Mouse (Mus musculus) neural tube, embryonic 13.5 days (tissue): ENCODE measurements around the gene Dhrs3. TPM values are rescaled to one million over a fixed set of nuclear protein-coding genes. Genes with fewer than 3 reads are reported as not detected.
A peak's percentile ranks its signal among the peaks of the same experiment; 100 is the strongest.

Experiments used
- ATAC-seq: fragments of 200-750 bp; cut with Nextera tagmentation; 2 replicates; pipeline ENCODE4 v1.8.0; 2017; ENCODE audit warnings: low read depth, mild to moderate bottlenecking, moderate TSS enrichment, moderate library complexity
- H3K27ac ChIP-seq: fragments of 300-500 bp; sonication (generic); replicated peaks from 2 replicates; pipeline ENCODE4 v1.5.1; 2015; ENCODE audit warnings: moderate library complexity, mild to moderate bottlenecking, inconsistent platforms
- H3K27me3 ChIP-seq: fragments of 300-500 bp; sonication (generic); 2 replicates; pipeline ENCODE4 v1.6.1; 2015; ENCODE audit warnings: mild to moderate bottlenecking, inconsistent platforms
- H3K36me3 ChIP-seq: fragments of 300-500 bp; sonication (generic); 2 replicates; pipeline ENCODE4 v1.6.1; 2015; ENCODE audit warnings: mild to moderate bottlenecking, inconsistent platforms
- H3K4me1 ChIP-seq: fragments of 300-500 bp; sonication (generic); replicated peaks from 2 replicates; pipeline ENCODE4 v1.6.1; 2015; ENCODE audit warnings: inconsistent platforms
- H3K4me2 ChIP-seq: fragments of 300-500 bp; sonication (generic); 2 replicates; pipeline ENCODE4 v1.6.1; 2015; ENCODE audit warnings: inconsistent platforms, mild to moderate bottlenecking, moderate library complexity
- H3K4me3 ChIP-seq: fragments of 300-500 bp; sonication (generic); 2 replicates; pipeline ENCODE4 v1.5.1; 2015; ENCODE audit warnings: mild to moderate bottlenecking, inconsistent platforms
- H3K9ac ChIP-seq: fragments of 300-500 bp; sonication (generic); 2 replicates; pipeline ENCODE4 v1.6.1; 2015; ENCODE audit warnings: moderate library complexity, mild to moderate bottlenecking, inconsistent platforms
- H3K9me3 ChIP-seq: fragments of 300-500 bp; sonication (generic); 2 replicates; pipeline ENCODE4 v1.6.1; 2016; ENCODE audit warnings: inconsistent platforms
- WGBS: fragments of 180-500 bp; shearing (Covaris S2); methylation state at CpG from one replicate; pipeline ENCODE4 v1.1.7; 2015; 5-methylcytosine and 5-hydroxymethylcytosine counted together
- polyA plus RNA-seq: library from polyadenylated mRNA; unstranded; fragments of >200 nt; fragmentation: Nextera tagmentation; extraction: Ambion mirVana; gene quantifications from 2 replicates; pipeline ENCODE4 v1.2.1, GENCODE M21; 2015

Dhrs3 gene
- polyA plus RNA-seq, 1 experiment from 2014 or later: 45.8 TPM

DNA sequence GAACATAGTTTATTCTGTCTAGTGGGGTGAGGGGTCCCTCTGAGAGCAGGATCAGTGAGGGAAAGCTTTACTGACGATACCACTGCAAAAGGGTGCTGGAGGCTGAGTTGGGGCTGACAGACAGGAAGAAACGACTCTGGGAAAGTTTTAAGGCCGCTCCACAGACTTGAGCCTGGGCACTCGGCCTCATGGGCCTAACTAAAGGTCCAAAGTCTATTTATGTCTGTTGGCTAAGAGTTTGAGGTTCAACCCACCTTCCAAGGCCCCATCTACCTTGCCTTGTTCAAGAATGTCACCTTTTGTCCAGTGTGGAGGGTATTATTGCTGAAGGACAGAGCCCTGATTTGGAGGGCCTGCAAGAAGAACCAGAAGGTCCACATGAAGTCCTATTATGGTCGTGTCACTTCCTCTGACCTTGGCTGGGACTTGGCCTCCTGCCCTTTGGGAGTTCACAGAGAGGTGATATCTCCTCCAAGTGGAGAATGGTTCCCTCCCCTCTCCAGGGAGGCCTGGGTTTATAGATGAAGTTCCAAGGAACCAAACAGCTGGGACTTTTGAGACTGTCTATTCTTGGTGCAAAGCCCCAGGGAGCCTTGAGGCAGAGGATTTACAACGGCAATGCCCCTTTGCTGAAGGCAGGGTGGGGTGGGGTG is 55.2 kb downstream of the Dhrs3 start:
- no peak for ATAC-seq
- 70% methylated on average over 6 of the region's 6 CpGs for WGBS
- H3K4me2 ChIP-seq: no peak overlapping the region

DNA sequence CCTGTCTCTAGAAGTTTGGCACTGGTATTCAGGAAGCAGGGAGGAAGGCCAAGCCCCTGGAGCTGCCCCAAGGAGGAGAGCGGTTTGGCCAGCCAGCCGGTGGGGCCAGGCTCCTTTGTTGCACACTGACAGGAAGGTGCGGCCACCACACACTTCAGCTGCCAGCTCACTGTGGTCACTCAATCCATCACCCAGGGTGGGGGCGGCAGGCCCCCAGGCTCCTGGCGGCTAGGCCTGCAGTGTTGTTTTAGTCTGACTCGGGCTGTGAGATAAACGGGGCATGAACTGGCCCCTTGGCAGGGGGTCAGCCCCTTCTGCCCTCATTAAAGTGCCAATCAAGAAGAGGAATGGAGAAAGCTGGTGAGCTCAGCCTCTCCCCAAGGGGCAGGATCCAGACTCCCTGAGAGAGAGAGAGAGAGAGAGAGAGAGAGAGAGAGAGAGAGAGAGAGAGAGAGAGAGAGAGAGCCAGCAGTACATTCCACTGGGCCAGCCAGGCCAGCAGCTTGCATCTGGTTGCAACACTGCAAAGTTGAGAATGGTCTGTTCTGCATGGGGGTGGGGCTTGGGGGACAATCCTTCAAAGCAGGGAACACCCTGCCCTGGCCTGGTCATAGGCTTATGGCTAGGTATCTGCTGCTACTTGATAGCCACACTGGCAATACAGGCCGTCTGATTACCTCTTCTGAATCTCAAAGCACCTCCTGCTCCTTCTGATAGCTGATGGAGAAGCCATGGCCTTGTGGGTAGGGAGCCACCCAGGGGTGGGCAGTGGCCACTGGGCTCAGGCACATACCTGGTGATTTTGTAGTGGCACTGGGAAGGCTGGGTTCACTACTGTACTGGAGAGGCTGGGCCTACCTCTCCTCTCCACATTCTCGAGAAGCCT is 57.1 kb downstream of the Dhrs3 start:
- no peaks in the 10 kb centered on the region for H3K9me3 ChIP-seq
- H3K4me2 ChIP-seq: no peak overlapping the region
- H3K9ac ChIP-seq: 0 out of 2 replicates have a peak overlapping the region, but pooled peaks have one; percentile 3
- ATAC-seq: peak; percentile 71
- H3K36me3 ChIP-seq: no peaks in the 10 kb centered on the region
- H3K4me1 ChIP-seq: peaks cover 19% of the 10 kb centered on the region
- H3K27me3 ChIP-seq: no peaks in the 10 kb centered on the region
- WGBS: 11% methylated on average over 9 of the region's 9 CpGs
- no peak overlapping the region for H3K4me3 ChIP-seq
- H3K27ac ChIP-seq: 0 out of 2 replicates have a peak overlapping the region, but pooled peaks have one; percentile 10

More for the DNA sequence above, 55.2 kb downstream of the Dhrs3 start:
- Histone ChIP-seq H3K9me3 (no peaks in the 10 kb centered on the region), H3K27ac (no peak overlapping the region), H3K36me3 (no peaks in the 10 kb centered on the region), H3K4me3 (no peak overlapping the region), H3K9ac (no peak overlapping the region), H3K27me3 (no peaks in the 10 kb centered on the region), H3K4me1 (peaks cover 19% of the 10 kb centered on the region)

DNA sequence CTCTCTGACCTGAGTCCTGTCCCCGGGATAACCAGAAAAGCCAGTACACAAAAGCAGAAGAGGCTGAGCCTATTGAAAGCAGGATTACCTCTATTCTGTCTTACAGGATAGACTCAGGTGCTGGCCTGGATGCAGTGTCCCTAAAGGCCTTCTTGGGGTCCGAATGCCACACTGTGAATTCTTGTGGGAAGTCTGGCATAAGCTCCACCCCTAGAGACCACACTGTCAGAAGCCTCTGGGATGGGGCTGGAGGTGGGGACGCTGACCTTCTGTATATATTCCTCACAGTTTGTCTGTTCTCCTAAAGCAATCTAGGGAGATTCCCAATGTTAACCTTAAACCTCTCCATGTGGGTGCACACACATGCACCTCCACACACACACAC is 57.7 kb downstream of the Dhrs3 start:
- Histone ChIP-seq H3K4me3 (no peak overlapping the region), H3K36me3 (no peaks in the 10 kb centered on the region), H3K9me3 (no peaks in the 10 kb centered on the region), H3K9ac (0 out of 2 replicates have a peak overlapping the region, but pooled peaks have one; percentile 3), H3K27ac (no peak overlapping the region), H3K27me3 (no peaks in the 10 kb centered on the region), H3K4me1 (peaks cover 19% of the 10 kb centered on the region), H3K4me2 (no peak overlapping the region)
- ATAC-seq: no peak
- 62% methylated on average over 3 of the region's 3 CpGs for WGBS

DNA sequence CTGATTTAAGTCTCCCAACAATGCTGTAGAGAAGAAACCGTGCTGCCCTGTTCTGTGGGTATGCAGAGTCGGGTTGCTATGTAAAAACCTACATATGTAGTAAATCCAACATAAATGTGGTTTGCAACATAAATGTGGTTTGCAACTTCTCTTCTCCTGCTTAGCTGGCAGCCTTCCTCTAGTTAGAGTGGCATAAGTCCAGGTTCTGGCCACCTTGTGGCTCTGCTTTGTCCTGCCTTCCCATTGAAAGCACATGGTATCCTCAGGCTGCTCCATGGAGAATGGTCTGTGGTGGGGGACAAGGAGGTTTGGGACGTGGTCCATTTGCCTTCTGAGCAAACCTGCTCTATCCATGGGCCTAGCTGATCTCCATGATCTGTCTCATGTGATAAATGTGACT is 58.3 kb downstream of the Dhrs3 start:
- H3K4me2 ChIP-seq: no peak overlapping the region
- no peaks in the 10 kb centered on the region for H3K36me3 ChIP-seq
- no peak overlapping the region for H3K4me3 ChIP-seq
- ATAC-seq: no peak
- H3K9me3 ChIP-seq: no peaks in the 10 kb centered on the region
- H3K4me1 ChIP-seq: peaks cover 19% of the 10 kb centered on the region
- H3K27ac ChIP-seq: no peak overlapping the region
- H3K27me3 ChIP-seq: no peaks in the 10 kb centered on the region
- WGBS: 91% methylated on average over 3 of the region's 3 CpGs
- H3K9ac ChIP-seq: no peak overlapping the region

DNA sequence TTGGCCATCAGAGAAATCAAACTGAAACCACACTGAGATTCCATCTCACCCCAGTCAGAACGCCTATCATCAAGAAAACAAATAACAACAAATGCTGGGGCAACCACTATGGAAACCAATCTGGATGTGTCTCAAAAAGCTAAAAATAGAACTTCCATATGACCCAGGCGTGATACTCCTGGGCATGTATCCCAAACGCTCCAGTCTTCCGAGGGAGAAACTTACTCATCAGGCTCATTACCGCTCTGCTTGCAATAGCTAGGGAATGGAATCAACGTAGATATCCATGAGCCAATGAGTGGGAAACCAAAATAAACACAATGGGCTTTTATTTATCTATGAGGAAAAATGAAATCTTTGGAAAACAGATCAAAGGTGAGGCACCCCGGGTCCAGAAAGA is 59.2 kb downstream of the Dhrs3 start:
- Histone ChIP-seq H3K27ac (no peak overlapping the region), H3K9me3 (no peaks in the 10 kb centered on the region), H3K9ac (no peak overlapping the region), H3K4me3 (no peak overlapping the region), H3K27me3 (no peaks in the 10 kb centered on the region), H3K36me3 (no peaks in the 10 kb centered on the region), H3K4me2 (no peak overlapping the region), H3K4me1 (peaks cover 19% of the 10 kb centered on the region)
- ATAC-seq: no peak
- 88% methylated on average over 7 of the region's 7 CpGs for WGBS

DNA sequence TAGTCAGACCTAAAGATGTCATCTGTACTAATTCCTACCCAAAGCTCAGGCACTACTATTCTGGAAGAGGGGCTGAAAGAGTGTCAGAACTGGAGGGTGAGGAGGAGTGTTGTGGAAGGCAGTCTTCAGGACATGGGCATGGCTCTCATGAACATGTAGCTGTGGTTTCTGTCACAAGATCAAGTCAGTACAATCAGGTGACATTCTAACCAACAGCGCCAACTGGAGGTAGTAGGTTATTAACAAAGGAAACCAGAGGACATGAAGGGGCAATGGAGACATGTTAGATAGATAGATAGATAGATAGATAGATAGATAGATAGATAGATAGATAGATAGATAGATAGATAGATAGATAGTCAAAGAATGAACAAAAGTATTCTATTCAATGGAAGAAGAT is 60.8 kb downstream of the Dhrs3 start:
- H3K27me3 ChIP-seq: no peaks in the 10 kb centered on the region
- WGBS: 89% methylated on average over 1 of the region's 1 CpGs
- ATAC-seq: no peak

DNA sequence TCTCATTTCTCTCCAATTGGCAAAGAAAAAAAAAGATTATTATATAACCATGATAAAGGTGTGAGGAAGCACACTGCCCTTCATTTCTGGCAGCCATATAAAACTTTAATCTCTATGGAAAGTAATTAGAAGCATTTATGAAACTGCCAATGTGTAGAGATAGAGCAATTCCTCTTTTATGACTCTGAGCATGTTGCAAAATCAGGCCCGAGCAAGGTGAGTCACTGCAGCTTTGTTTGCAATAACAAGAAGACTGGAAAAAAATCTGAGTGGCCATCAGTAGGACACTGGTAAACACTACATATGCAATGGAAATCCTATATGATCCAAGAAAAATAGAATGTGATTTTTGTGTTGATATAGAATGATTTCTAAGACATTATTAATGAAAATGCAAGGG is 63.2 kb downstream of the Dhrs3 start:
- no peak for ATAC-seq
- H3K9ac ChIP-seq: no peak overlapping the region
- H3K27ac ChIP-seq: no peak overlapping the region
- H3K36me3 ChIP-seq: no peaks in the 10 kb centered on the region
- 0 out of 2 replicates have a peak, but pooled peaks cover 3% of the 10 kb centered on the region for H3K4me1 ChIP-seq
- 89% methylated on average over 1 of the region's 1 CpGs for WGBS
- H3K9me3 ChIP-seq: no peaks in the 10 kb centered on the region
- no peak overlapping the region for H3K4me2 ChIP-seq
- no peak overlapping the region for H3K4me3 ChIP-seq
- H3K27me3 ChIP-seq: no peaks in the 10 kb centered on the region

More for the DNA sequence above, 60.8 kb downstream of the Dhrs3 start:
- Histone ChIP-seq H3K4me1 (peaks cover 14% of the 10 kb centered on the region), H3K36me3 (no peaks in the 10 kb centered on the region), H3K9me3 (no peaks in the 10 kb centered on the region), H3K4me2 (no peak overlapping the region), H3K27ac (no peak overlapping the region), H3K4me3 (no peak overlapping the region), H3K9ac (no peak overlapping the region)

DNA sequence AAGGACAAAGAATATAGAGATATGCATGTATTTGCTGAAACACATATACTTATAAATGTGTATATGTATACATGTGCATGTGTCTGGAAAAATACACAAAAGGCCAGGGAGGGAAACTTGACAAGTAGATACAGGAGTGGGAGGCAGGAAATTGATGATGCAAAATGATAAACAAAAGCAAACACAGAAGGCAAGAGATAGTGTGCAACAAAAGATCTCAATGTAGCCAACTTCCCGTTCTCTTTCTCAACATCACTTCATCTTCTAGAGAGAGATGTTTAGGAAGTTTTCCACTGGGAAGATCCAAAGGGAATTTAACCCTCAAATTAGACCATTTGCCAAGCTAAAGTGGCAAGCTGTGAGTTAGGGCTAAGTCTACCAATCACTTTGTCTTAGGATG is 63.7 kb downstream of the Dhrs3 start:
- WGBS: 73% methylated on average over 1 of the region's 1 CpGs
- no peak overlapping the region for H3K4me2 ChIP-seq
- ATAC-seq: no peak
- no peaks in the 10 kb centered on the region for H3K36me3 ChIP-seq
- no peak overlapping the region for H3K27ac ChIP-seq
- no peak overlapping the region for H3K4me3 ChIP-seq
- H3K4me1 ChIP-seq: 0 out of 2 replicates have a peak, but pooled peaks cover 3% of the 10 kb centered on the region
- no peaks in the 10 kb centered on the region for H3K27me3 ChIP-seq
- no peaks in the 10 kb centered on the region for H3K9me3 ChIP-seq
- H3K9ac ChIP-seq: no peak overlapping the region

DNA sequence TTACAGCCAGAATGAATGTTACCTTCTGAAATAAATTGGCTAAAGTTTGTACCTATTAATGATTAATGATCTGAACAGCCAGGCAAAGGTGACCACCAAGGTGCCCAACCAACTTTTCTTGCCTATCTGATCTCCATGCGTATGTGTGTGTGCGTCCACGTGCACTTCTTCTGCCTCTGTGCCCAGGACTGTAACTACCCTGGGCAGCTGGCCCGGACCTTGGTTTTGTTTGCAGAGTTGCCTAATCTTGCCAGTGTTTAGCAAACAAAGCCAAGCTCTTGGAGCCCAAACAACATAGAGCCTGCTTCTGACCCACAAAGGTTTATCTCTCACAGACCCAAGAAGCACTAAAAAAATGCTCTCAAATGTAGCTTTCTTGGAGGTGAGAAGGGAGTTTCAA is 64.6 kb downstream of the Dhrs3 start:
- no peak overlapping the region for H3K27ac ChIP-seq
- WGBS: 86% methylated on average over 4 of the region's 4 CpGs
- H3K36me3 ChIP-seq: no peaks in the 10 kb centered on the region
- no peak overlapping the region for H3K4me3 ChIP-seq
- H3K4me2 ChIP-seq: no peak overlapping the region
- H3K9ac ChIP-seq: no peak overlapping the region
- no peak for ATAC-seq
- H3K9me3 ChIP-seq: no peaks in the 10 kb centered on the region
- no peaks in the 10 kb centered on the region for H3K27me3 ChIP-seq
- 0 out of 2 replicates have a peak, but pooled peaks cover 3% of the 10 kb centered on the region for H3K4me1 ChIP-seq

DNA sequence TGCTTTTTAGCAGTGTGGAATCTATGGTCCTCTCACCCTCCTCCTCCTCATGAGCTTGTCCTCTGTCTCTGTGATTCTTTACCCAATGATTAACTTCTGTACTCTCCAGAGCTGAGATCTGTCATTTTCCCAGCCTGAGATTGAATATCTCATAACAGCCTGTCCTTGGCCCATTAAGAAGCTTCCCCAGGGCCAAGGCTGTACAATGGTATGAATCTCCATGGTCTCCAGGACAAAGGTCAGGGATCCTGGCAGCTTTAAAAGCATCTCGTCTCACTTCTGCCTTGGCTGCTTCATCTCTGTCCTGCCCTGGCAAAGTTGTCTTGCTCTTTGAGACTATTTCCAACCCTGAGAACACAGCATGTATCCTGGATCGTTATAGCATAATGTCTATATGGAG is 65.1 kb downstream of the Dhrs3 start:
- Histone ChIP-seq H3K27ac (no peak overlapping the region), H3K4me2 (no peak overlapping the region), H3K9me3 (no peaks in the 10 kb centered on the region), H3K9ac (no peak overlapping the region), H3K4me1 (0 out of 2 replicates have a peak, but pooled peaks cover 3% of the 10 kb centered on the region), H3K27me3 (no peaks in the 10 kb centered on the region), H3K36me3 (no peaks in the 10 kb centered on the region), H3K4me3 (no peak overlapping the region)
- ATAC-seq: no peak
- WGBS: 79% methylated on average over 2 of the region's 2 CpGs

DNA sequence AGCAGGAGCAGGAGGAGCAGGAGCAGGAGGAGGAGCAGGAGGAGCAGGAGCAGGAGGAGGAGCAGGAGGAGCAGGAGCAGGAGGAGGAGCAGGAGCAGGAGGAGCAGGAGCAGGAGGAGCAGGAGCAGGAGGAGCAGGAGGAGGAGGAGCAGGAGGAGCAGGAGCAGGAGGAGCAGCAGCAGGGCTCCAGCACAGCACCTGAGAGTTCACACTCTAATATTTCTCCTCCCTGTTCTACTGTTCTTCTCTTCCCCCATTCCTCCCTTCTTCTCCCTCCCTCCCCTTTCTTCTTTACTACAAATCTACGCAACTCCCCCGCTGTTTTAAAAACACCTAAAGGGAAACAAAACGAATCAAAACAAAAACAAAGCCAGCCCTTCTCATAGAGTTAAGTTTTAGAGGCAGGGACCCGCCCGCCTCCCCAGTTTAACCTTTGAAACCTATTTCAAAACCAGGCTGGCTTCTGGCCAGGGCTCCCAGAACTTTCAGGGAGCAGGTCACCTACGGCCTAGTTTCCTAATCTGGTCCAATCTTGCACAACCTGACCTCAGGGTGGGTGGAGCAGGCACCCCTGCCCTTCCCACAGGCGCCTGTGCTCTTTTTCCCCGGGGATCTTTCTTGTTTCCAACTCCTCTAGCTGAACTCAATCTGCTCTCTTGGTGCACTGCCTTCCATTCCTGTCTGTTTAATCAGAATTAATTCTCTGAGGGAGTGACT is 67.7 kb downstream of the Dhrs3 start:
- H3K9me3 ChIP-seq: no peaks in the 10 kb centered on the region
- WGBS: 67% methylated on average over 7 of the region's 8 CpGs
- no peak overlapping the region for H3K9ac ChIP-seq

DNA sequence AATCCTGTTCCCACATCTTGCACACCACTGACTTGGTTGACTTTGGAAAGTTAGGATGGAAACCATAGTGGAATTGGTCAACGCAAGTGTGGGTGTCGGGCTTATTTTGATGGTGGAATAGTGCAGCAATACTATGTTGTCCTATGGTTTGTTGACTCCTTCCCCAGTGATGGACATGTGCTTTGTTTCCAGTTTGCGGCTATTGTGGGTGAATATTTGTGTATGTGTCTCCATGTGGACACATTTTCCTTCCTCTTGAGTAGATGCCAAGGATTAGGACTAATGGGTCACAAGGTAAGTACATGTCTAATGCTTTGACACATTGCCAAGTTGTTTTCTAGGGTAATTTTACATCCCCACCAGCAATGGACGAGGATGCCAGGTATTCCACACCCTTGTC is 68.6 kb downstream of the Dhrs3 start:
- H3K9ac ChIP-seq: no peak overlapping the region
- H3K4me2 ChIP-seq: no peak overlapping the region
- no peak overlapping the region for H3K4me3 ChIP-seq
- H3K27me3 ChIP-seq: no peaks in the 10 kb centered on the region
- 92% methylated on average over 4 of the region's 4 CpGs for WGBS
- H3K4me1 ChIP-seq: 0 out of 2 replicates have a peak, but pooled peaks cover 3% of the 10 kb centered on the region
- H3K9me3 ChIP-seq: no peaks in the 10 kb centered on the region
- ATAC-seq: no peak
- no peak overlapping the region for H3K27ac ChIP-seq
- H3K36me3 ChIP-seq: no peaks in the 10 kb centered on the region

More for the DNA sequence above, 67.7 kb downstream of the Dhrs3 start:
- H3K4me2 ChIP-seq: no peak overlapping the region
- no peaks in the 10 kb centered on the region for H3K36me3 ChIP-seq
- no peak overlapping the region for H3K4me3 ChIP-seq
- H3K27me3 ChIP-seq: no peaks in the 10 kb centered on the region
- ATAC-seq: no peak
- no peak overlapping the region for H3K27ac ChIP-seq
- H3K4me1 ChIP-seq: 0 out of 2 replicates have a peak, but pooled peaks cover 3% of the 10 kb centered on the region
